Mouse (Mus musculus): ENCODE measurements around the gene Rcbtb2. TPM values are rescaled to one million over a fixed set of nuclear protein-coding genes. Genes with fewer than 3 reads are reported as not detected.

Rcbtb2 gene
- polyA plus RNA-seq, 1 experiment from 2014 or later: 155 TPM

DNA sequence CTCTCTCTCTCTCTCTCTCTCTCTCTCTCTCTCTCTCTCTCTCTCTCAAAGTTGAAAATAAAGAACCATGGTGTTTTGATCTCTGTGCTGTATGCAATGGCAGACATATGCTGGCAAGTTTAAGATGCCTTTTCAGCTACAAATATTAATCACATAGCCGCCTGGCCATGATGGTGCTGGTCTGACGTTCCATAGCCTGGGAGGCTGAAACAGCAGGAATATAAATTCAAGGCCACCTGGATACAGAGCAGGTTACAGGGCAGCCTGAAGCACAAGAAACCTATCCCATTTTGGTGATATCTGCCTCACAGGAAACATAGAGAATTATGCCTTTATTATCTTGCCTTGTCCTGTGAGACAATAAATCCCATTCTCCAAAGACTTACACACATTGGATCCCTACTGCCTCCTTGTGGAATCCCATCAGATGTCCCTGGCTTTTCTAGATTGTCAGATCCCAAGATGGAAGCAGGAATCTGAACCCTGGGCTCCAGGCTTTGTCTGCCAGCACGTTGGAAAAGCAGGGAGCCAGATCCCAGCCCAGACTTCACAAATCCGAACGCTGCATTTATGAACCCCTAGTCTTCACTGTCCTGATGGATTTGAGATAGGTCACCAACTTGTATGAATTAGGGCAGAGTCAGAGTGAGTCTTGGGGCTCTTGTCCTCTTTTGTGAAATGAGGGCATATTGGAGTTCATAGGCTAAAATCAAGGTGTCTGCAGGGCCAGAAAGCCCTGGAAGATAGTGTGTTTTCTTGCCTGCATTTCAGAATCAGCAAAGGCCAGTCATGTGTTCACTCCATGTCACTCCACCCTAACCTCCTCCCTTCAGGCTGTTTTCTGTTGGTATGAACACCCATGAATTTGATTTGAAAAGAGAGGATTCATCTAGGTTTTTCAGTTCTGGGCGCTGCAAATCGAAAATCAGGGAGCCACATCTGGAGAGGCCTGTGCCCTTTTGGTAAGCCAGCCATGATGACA is 5.1 kb upstream of the Rcbtb2 start:
- no peaks in the 10 kb centered on the region for H3K36me3 ChIP-seq
- H3K27ac ChIP-seq: peak overlapping the region; percentile 67; the same call in 1 of the 2 replicates
- H3K27me3 ChIP-seq: no peaks in the 10 kb centered on the region
- no peak overlapping the region for H3K4me3 ChIP-seq
- no peaks in the 10 kb centered on the region for H3K9me3 ChIP-seq
- no peak overlapping the region for H3K4me2 ChIP-seq (replicated peaks)
- WGBS: 79% methylated on average over 7 of the region's 7 CpGs
- no peak for ATAC-seq (ENCODE audit: insufficient number of reproducible peaks, insufficient read depth, low FRiP score, low TSS enrichment)
- peaks cover 19% of the 10 kb centered on the region; the same call in 1 of the 2 replicates for H3K4me1 ChIP-seq
- H3K9ac ChIP-seq: no peak overlapping the region

DNA sequence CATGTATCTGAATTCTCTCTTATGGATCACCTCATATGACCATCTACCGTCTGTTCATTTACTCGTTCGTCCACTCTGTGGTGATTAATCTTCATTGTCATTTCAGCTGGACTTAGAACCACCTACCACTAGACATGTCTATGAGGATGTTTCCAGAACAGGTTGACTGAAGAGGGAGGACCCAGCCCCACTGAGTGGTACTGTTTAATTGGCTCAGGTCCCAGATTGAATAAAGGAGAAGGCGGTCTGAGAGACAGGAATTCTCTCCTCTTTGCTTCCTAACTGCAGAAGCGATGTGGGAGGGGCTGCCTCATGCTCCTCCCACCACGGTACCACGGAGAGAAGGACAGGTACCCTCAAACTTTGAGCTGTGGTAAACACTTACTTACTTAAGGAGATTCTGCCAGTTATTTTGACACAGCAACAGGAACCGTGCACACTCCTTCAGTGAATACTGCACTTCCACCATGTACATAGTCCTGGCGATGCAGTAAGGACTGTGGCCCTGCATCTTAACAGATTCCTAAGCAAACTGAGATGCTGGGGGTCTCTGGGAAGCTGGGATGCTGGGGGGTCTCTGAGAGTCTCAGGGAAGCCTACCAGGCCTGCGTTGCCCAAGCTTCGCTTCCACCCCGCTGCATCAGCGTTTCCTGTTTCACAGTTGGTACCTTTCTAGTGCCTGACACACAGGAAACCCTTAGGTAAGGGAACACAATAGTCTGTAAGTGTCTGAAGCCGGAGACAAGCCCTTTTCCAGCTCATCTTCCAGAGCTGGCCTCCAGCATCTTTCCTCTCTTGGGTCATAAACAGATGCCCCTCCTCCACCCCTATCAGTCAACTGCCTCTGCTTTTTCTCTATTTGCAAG is 4.1 kb upstream of the Rcbtb2 start:
- Histone ChIP-seq H3K9ac (no peak overlapping the region), H3K27ac (no peak overlapping the region), H3K9me3 (no peaks in the 10 kb centered on the region), H3K4me3 (no peak overlapping the region), H3K27me3 (no peaks in the 10 kb centered on the region), H3K4me1 (peaks cover 22% of the 10 kb centered on the region; the same call in 1 of the 2 replicates), H3K36me3 (no peaks in the 10 kb centered on the region), H3K4me2 (replicated peaks) (no peak overlapping the region)
- ATAC-seq (ENCODE audit: insufficient number of reproducible peaks, insufficient read depth, low FRiP score, low TSS enrichment): no peak
- 72% methylated on average over 14 of the region's 14 CpGs for WGBS

DNA sequence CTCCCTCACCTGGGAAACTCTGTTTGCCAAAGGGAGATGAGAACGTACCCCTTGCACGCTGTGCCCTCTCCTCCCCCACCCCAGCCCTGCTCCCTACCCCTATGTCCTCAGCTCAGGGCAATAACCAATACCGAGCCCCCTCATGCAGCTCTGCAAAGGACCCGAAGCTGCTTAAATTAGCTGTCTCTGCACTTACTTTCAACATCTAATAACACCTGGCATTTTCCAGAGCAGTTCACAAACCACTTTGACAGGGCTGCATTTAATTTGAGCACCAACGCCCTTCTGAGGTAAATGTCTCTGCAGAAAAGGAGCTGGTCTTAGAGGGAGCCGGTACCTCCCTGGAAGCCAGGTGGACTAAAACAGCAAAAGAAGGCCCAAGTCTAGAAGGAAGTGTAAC is 3.4 kb upstream of the Rcbtb2 start:
- no peak overlapping the region for H3K27ac ChIP-seq
- WGBS: 25% methylated on average over 6 of the region's 6 CpGs
- H3K4me3 ChIP-seq: no peak overlapping the region
- no peaks in the 10 kb centered on the region for H3K9me3 ChIP-seq
- H3K27me3 ChIP-seq: no peaks in the 10 kb centered on the region
- no peaks in the 10 kb centered on the region for H3K36me3 ChIP-seq
- no peak overlapping the region for H3K4me2 ChIP-seq (replicated peaks)
- no peak for ATAC-seq (ENCODE audit: insufficient number of reproducible peaks, insufficient read depth, low FRiP score, low TSS enrichment)
- peaks cover 22% of the 10 kb centered on the region; the same call in 1 of the 2 replicates for H3K4me1 ChIP-seq
- no peak overlapping the region for H3K9ac ChIP-seq

DNA sequence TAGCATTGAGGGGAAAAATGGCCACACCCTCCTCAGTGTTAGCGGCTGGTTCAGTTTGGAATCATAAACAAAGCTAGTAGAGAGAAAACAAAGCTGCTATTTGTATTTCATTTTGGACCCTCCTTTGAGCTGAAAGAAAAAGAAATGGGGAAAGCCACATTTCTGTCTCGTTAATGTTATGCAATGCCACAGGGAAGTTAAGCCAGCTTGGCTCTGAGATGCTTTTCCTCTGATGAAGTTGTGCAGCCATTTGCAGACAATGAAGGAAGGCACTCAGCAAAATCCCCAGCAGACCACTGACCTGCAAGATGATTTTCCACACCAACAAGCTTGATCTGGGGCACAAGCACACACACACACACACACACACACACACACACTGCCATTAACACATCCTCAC is 2.9 kb upstream of the Rcbtb2 start:
- Histone ChIP-seq H3K9me3 (no peaks in the 10 kb centered on the region), H3K4me1 (peaks cover 22% of the 10 kb centered on the region; the same call in 1 of the 2 replicates), H3K4me3 (no peak overlapping the region), H3K4me2 (replicated peaks) (no peak overlapping the region), H3K27ac (0 out of 2 replicates have a peak overlapping the region, but pooled peaks have one; percentile 2), H3K36me3 (no peaks in the 10 kb centered on the region), H3K9ac (no peak overlapping the region), H3K27me3 (no peaks in the 10 kb centered on the region)
- 44% methylated on average over 2 of the region's 2 CpGs for WGBS
- ATAC-seq (ENCODE audit: insufficient number of reproducible peaks, insufficient read depth, low FRiP score, low TSS enrichment): no peak

DNA sequence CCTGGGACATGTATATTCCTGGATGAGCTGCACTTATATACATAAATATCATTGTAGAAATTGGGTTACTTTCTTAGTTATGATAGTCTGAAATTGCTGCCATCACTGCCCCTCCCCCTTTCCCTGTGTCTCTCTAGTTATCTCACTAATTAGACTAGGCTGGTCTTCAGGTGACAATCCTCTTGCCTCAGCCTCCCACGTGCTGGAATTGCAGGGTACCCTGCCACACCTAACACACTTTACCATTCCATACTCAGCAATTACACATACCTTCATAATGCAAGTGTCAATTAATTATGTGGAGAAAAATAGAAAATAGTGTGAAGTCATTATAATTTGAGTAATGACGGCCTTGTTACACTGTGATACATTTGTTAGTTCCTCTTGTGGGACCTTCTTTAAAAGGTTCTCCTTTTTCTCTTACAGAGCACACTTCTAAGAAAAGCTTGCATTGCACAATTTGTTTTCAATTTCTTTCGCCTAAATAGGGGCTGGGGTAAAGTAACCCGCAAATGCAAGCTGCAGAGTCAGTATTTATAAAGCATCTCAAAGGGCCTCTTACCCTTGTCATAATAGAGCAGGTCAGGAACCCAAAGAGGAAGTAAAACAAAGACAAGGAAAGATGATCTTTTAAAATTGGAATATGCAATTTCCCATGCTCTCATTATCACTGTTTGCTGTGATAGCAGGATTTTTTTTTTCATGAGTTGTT is 470 bp upstream of the Rcbtb2 start:
- WGBS: 56% methylated on average over 4 of the region's 4 CpGs
- no peaks in the 10 kb centered on the region for H3K36me3 ChIP-seq
- no peak for ATAC-seq (ENCODE audit: insufficient number of reproducible peaks, insufficient read depth, low FRiP score, low TSS enrichment)
- no peaks in the 10 kb centered on the region for H3K9me3 ChIP-seq
- H3K4me2 ChIP-seq (replicated peaks): no peak overlapping the region
- H3K9ac ChIP-seq: no peak overlapping the region
- peaks cover 14% of the 10 kb centered on the region; the same call in 1 of the 2 replicates for H3K4me1 ChIP-seq
- H3K27me3 ChIP-seq: no peaks in the 10 kb centered on the region
- no peak overlapping the region for H3K4me3 ChIP-seq
- no peak overlapping the region for H3K27ac ChIP-seq

DNA sequence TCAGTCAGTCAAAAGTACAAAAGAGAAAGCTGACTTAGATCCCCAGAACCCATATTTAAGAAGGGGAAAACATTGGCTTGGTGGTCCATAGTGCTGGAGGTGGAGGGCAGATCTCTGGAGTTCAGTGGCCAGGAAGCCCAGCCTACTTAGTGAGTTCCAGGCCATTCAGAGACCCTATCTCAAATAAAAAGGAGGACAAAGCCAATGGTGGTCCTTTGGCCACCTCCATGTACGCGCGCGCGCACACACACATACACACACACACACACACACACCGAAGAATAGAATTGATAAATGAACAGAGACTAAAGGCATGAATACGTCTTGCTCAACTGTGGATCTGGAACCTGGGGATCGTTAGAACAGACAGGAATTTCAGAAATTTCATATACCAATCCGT is 544 bp downstream of the Rcbtb2 start:
- 92% methylated on average over 9 of the region's 9 CpGs for WGBS
- peaks cover 14% of the 10 kb centered on the region; the same call in 1 of the 2 replicates for H3K4me1 ChIP-seq
- no peak for ATAC-seq (ENCODE audit: insufficient number of reproducible peaks, insufficient read depth, low FRiP score, low TSS enrichment)
- H3K4me2 ChIP-seq (replicated peaks): no peak overlapping the region
- H3K27me3 ChIP-seq: no peaks in the 10 kb centered on the region
- H3K9ac ChIP-seq: no peak overlapping the region
- no peak overlapping the region for H3K4me3 ChIP-seq
- no peak overlapping the region for H3K27ac ChIP-seq
- no peaks in the 10 kb centered on the region for H3K9me3 ChIP-seq
- no peaks in the 10 kb centered on the region for H3K36me3 ChIP-seq

DNA sequence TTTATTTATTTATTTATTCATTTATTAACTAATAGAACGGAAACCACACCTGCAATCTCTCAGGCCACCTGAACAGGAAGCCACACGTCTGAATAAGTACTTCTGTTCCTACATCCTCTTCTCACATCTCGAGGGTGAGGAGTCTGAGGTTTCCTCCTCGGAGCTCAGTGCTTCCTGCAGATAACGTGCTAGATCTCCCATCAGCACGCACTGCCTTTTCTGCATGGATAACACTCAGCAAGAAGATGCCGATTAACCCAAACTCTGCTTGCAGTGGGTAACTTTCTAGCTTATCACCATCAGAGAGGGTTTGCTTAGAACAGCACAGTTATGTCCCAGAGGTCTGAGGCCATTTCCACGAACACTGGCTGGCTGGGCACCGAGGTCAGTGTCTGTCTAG is 949 bp downstream of the Rcbtb2 start:
- Histone ChIP-seq H3K4me2 (replicated peaks) (no peak overlapping the region), H3K36me3 (no peaks in the 10 kb centered on the region), H3K4me1 (peaks cover 13% of the 10 kb centered on the region; the same call in 1 of the 2 replicates), H3K9ac (no peak overlapping the region), H3K27ac (no peak overlapping the region), H3K27me3 (no peaks in the 10 kb centered on the region), H3K9me3 (no peaks in the 10 kb centered on the region), H3K4me3 (no peak overlapping the region)
- WGBS: 68% methylated on average over 9 of the region's 9 CpGs
- no peak for ATAC-seq (ENCODE audit: insufficient number of reproducible peaks, insufficient read depth, low FRiP score, low TSS enrichment)

DNA sequence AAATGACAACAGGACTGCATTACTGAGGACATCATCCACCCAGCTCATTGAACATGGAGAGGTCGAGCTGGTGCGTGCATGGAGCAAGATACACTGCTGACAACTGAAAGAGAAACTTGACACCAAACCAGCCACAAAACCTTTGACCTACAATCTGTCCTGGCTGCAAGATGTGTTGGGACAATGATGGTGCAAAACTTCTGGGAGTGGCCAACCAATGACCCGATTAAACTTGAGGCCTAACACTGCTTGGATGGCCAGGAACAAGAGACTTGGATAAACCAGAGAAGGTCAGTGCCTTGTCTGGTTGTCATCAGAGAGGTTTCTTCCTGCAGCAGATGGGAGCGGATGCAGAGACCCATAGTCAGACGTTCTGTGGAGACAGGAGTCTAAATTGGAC is 7.7 kb downstream of the Rcbtb2 start:
- Histone ChIP-seq H3K4me2 (replicated peaks) (no peak overlapping the region), H3K4me3 (no peak overlapping the region), H3K9me3 (no peaks in the 10 kb centered on the region), H3K27me3 (no peaks in the 10 kb centered on the region), H3K4me1 (no peaks in the 10 kb centered on the region), H3K9ac (no peak overlapping the region), H3K36me3 (no peaks in the 10 kb centered on the region), H3K27ac (no peak overlapping the region)
- ATAC-seq (ENCODE audit: insufficient number of reproducible peaks, insufficient read depth, low FRiP score, low TSS enrichment): no peak
- WGBS: 55% methylated on average over 5 of the region's 5 CpGs

DNA sequence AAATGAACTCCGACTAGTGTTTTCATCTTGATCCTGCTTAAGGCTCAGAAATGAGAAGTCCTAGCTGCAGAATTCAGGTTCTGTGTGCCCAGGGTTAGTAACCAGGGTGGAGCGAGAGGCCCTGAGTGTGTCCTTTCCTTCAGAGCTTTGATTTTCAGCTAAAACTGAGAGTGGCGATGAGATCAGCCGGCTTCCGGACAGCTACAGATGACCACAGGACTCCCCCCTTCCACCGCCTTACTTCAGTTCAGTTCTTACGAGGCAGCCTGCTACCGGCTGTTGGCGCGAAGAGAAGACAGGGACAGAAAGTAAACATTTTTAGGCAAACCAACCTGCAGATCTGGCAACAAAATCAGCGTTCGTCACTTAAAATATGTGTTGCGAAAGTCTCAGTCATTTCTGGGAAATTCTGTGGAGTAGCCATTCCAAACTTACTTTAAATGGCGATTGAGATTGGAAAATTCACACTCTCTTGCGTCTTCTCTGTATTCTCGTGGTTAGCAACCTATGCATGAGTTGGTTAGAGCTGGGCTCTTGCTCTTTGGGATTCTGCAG is 9.1 kb downstream of the Rcbtb2 start:
- Histone ChIP-seq H3K27me3 (no peaks in the 10 kb centered on the region), H3K9ac (no peak overlapping the region), H3K4me3 (no peak overlapping the region), H3K4me2 (replicated peaks) (no peak overlapping the region), H3K36me3 (no peaks in the 10 kb centered on the region), H3K9me3 (no peaks in the 10 kb centered on the region), H3K27ac (no peak overlapping the region), H3K4me1 (no peaks in the 10 kb centered on the region)
- ATAC-seq (ENCODE audit: insufficient number of reproducible peaks, insufficient read depth, low FRiP score, low TSS enrichment): no peak
- WGBS: 90% methylated on average over 16 of the region's 16 CpGs

DNA sequence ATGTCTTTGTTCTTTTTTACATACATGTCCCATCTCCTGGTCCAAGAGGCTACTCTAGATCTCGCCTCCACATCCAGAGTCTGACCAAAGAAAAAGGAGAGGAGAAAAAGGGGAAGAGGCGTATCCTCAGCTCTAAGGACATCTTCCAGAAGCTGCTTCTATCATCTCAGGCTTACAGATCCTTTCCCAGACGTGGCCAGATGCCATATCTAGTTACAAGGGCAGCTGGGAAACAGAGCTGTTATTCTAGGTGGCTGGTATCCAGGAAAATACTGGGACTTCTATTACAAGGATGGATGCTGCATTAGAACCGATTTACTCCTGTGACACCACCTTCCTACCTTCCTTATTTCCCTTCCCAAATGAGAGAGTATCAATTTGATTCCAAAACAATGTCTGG is 9.9 kb downstream of the Rcbtb2 start:
- H3K9me3 ChIP-seq: no peaks in the 10 kb centered on the region
- WGBS: 69% methylated on average over 4 of the region's 4 CpGs
- no peak overlapping the region for H3K4me2 ChIP-seq (replicated peaks)
- H3K4me3 ChIP-seq: no peak overlapping the region
- no peaks in the 10 kb centered on the region for H3K36me3 ChIP-seq
- no peak overlapping the region for H3K27ac ChIP-seq
- no peak overlapping the region for H3K9ac ChIP-seq
- ATAC-seq (ENCODE audit: insufficient number of reproducible peaks, insufficient read depth, low FRiP score, low TSS enrichment): no peak
- H3K27me3 ChIP-seq: no peaks in the 10 kb centered on the region
- H3K4me1 ChIP-seq: no peaks in the 10 kb centered on the region

DNA sequence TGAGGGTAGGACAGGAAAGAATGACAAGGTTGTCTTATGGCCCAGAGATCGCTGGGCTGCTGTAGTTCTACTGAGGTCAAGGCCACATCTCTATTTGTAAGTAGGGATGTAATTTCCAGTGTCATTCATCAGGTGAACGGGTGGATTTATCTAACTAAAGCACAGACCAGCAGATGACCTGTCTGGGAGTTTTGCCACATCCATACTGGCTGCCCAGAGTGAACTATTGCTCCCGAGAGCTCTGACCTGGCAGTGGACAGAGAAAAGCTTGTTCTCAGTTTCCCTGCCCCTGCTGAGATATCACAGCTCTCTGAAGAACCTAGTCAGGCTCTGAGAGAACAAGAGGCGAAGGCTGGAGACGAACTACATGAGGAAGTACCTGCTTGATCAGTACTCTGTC is 14.4 kb downstream of the Rcbtb2 start:
- Histone ChIP-seq H3K9ac (no peak overlapping the region), H3K4me3 (no peak overlapping the region), H3K27me3 (no peaks in the 10 kb centered on the region), H3K27ac (no peak overlapping the region), H3K36me3 (no peaks in the 10 kb centered on the region), H3K4me2 (replicated peaks) (no peak overlapping the region), H3K4me1 (peaks cover 12% of the 10 kb centered on the region; the same call in 1 of the 2 replicates), H3K9me3 (no peaks in the 10 kb centered on the region)
- WGBS: 70% methylated on average over 5 of the region's 5 CpGs
- ATAC-seq (ENCODE audit: insufficient number of reproducible peaks, insufficient read depth, low FRiP score, low TSS enrichment): no peak

All from embryonic facial prominence, embryonic 12.5 days (tissue).